Mouse (Mus musculus): ENCODE data around the gene Itk. TPM values are rescaled to one million over a fixed set of nuclear protein-coding genes. Genes with fewer than 3 reads are reported as not detected.

Itk gene
- polyA plus RNA-seq, 1 experiment from 2014 or later: 0.05 TPM

- 88% methylated on average over 23 of the region's 23 CpGs for WGBS
- Histone ChIP-seq H3K36me3 (ENCODE audit: control insufficient read depth, insufficient read depth, low read length) (no peaks in the 10 kb centered on the region), H3K4me2 (replicated peaks; ENCODE audit: low read depth) (no peak overlapping the region), H3K9me3 (ENCODE audit: control insufficient read depth, low read length) (no peaks in the 10 kb centered on the region), H3K9ac (ENCODE audit: low read length) (no peak overlapping the region), H3K4me3 (ENCODE audit: low read depth, low read length) (no peak overlapping the region), H3K27ac (replicated peaks) (no peak overlapping the region), H3K4me1 (replicated peaks; ENCODE audit: control insufficient read depth, insufficient read depth) (no peaks in the 10 kb centered on the region), H3K27me3 (ENCODE audit: control insufficient read depth, insufficient read depth, low read length) (no peaks in the 10 kb centered on the region)
- TF ChIP-seq EP300 (optimal IDR thresholded peaks at IDR 0.05): no peak
- DNase-seq (ENCODE audit: low spot score) (no peak), ATAC-seq (ENCODE audit: low FRiP score, low TSS enrichment) (no peak)
Measured at GRCm38 (mm10) chr11:46301579-46302248, 87.6 kb downstream of the Itk start.

- Histone ChIP-seq H3K4me3 (ENCODE audit: low read depth, low read length) (no peak overlapping the region), H3K9ac (ENCODE audit: low read length) (no peak overlapping the region), H3K4me2 (replicated peaks; ENCODE audit: low read depth) (no peak overlapping the region), H3K27ac (replicated peaks) (no peak overlapping the region), H3K36me3 (ENCODE audit: control insufficient read depth, insufficient read depth, low read length) (no peaks in the 10 kb centered on the region), H3K27me3 (ENCODE audit: control insufficient read depth, insufficient read depth, low read length) (no peaks in the 10 kb centered on the region), H3K9me3 (ENCODE audit: control insufficient read depth, low read length) (no peaks in the 10 kb centered on the region), H3K4me1 (replicated peaks; ENCODE audit: control insufficient read depth, insufficient read depth) (no peaks in the 10 kb centered on the region)
- 65% methylated on average over 6 of the region's 6 CpGs for WGBS
- no peak for DNase-seq (ENCODE audit: low spot score)
- no peak for TF ChIP-seq EP300 (optimal IDR thresholded peaks at IDR 0.05)
- no peak for TF ChIP-seq CTCF (IDR thresholded peaks at IDR 0.05; ENCODE audit: low read depth)
- no peak for ATAC-seq (ENCODE audit: low FRiP score, low TSS enrichment)
Measured at GRCm38 (mm10) chr11:46299901-46300300, 89.4 kb downstream of the Itk start.

- Histone ChIP-seq H3K4me3 (ENCODE audit: low read depth, low read length) (no peak overlapping the region), H3K27me3 (ENCODE audit: control insufficient read depth, insufficient read depth, low read length) (no peaks in the 10 kb centered on the region), H3K36me3 (ENCODE audit: control insufficient read depth, insufficient read depth, low read length) (no peaks in the 10 kb centered on the region), H3K4me2 (replicated peaks; ENCODE audit: low read depth) (no peak overlapping the region), H3K9ac (ENCODE audit: low read length) (no peak overlapping the region), H3K27ac (replicated peaks) (no peak overlapping the region), H3K4me1 (replicated peaks; ENCODE audit: control insufficient read depth, insufficient read depth) (no peaks in the 10 kb centered on the region), H3K9me3 (ENCODE audit: control insufficient read depth, low read length) (no peaks in the 10 kb centered on the region)
- 43% methylated on average over 13 of the region's 13 CpGs for WGBS
- DNase-seq (ENCODE audit: low spot score) (no peak), ATAC-seq (ENCODE audit: low FRiP score, low TSS enrichment) (no peak)
- no peak for TF ChIP-seq EP300 (optimal IDR thresholded peaks at IDR 0.05)
- no peak for TF ChIP-seq CTCF (IDR thresholded peaks at IDR 0.05; ENCODE audit: low read depth)
Measured at GRCm38 (mm10) chr11:46298889-46299785, 90.2 kb downstream of the Itk start.

GRCm38 (mm10) chr11:46294390-46294789, 94.9 kb downstream of the Itk start:
- Histone ChIP-seq H3K4me1 (replicated peaks; ENCODE audit: control insufficient read depth, insufficient read depth) (no peaks in the 10 kb centered on the region), H3K4me2 (replicated peaks; ENCODE audit: low read depth) (no peak overlapping the region), H3K9me3 (ENCODE audit: control insufficient read depth, low read length) (no peaks in the 10 kb centered on the region), H3K9ac (ENCODE audit: low read length) (no peak overlapping the region), H3K27ac (replicated peaks) (no peak overlapping the region), H3K4me3 (ENCODE audit: low read depth, low read length) (no peak overlapping the region), H3K36me3 (ENCODE audit: control insufficient read depth, insufficient read depth, low read length) (no peaks in the 10 kb centered on the region), H3K27me3 (ENCODE audit: control insufficient read depth, insufficient read depth, low read length) (no peaks in the 10 kb centered on the region)
- WGBS: 81% methylated on average over 11 of the region's 11 CpGs
- TF ChIP-seq EP300 (optimal IDR thresholded peaks at IDR 0.05): no peak
- TF ChIP-seq CTCF (IDR thresholded peaks at IDR 0.05; ENCODE audit: low read depth): no peak
- DNase-seq (ENCODE audit: low spot score) (no peak), ATAC-seq (ENCODE audit: low FRiP score, low TSS enrichment) (no peak)

GRCm38 (mm10) chr11:46293491-46293890, 95.8 kb downstream of the Itk start:
- H3K36me3 ChIP-seq (ENCODE audit: control insufficient read depth, insufficient read depth, low read length): no peaks in the 10 kb centered on the region
- no peaks in the 10 kb centered on the region for H3K4me1 ChIP-seq (replicated peaks; ENCODE audit: control insufficient read depth, insufficient read depth)
- 91% methylated on average over 5 of the region's 5 CpGs for whole genome bisulfite sequencing
- DNase-seq (ENCODE audit: low spot score) (no peak), ATAC-seq (ENCODE audit: low FRiP score, low TSS enrichment) (no peak)
- H3K4me3 ChIP-seq (ENCODE audit: low read depth, low read length): no peak overlapping the region
- H3K9ac ChIP-seq (ENCODE audit: low read length): no peak overlapping the region
- no peaks in the 10 kb centered on the region for H3K9me3 ChIP-seq (ENCODE audit: control insufficient read depth, low read length)
- no peak overlapping the region for H3K4me2 ChIP-seq (replicated peaks; ENCODE audit: low read depth)
- H3K27me3 ChIP-seq (ENCODE audit: control insufficient read depth, insufficient read depth, low read length): no peaks in the 10 kb centered on the region
- TF ChIP-seq EP300 (optimal IDR thresholded peaks at IDR 0.05) (no peak), CTCF (IDR thresholded peaks at IDR 0.05; ENCODE audit: low read depth) (no peak)
- no peak overlapping the region for H3K27ac ChIP-seq (replicated peaks)

- no peaks in the 10 kb centered on the region for H3K36me3 ChIP-seq (ENCODE audit: control insufficient read depth, insufficient read depth, low read length)
- H3K9ac ChIP-seq (ENCODE audit: low read length): no peak overlapping the region
- H3K9me3 ChIP-seq (ENCODE audit: control insufficient read depth, low read length): no peaks in the 10 kb centered on the region
- WGBS: 20% methylated on average over 10 of the region's 10 CpGs
- H3K4me2 ChIP-seq (replicated peaks; ENCODE audit: low read depth): no peak overlapping the region
- H3K27me3 ChIP-seq (ENCODE audit: control insufficient read depth, insufficient read depth, low read length): no peaks in the 10 kb centered on the region
- no peak overlapping the region for H3K4me3 ChIP-seq (ENCODE audit: low read depth, low read length)
- H3K4me1 ChIP-seq (replicated peaks; ENCODE audit: control insufficient read depth, insufficient read depth): no peaks in the 10 kb centered on the region
- H3K27ac ChIP-seq (replicated peaks): no peak overlapping the region
- ATAC-seq (ENCODE audit: low FRiP score, low TSS enrichment) (0 out of 2 replicates have a peak, but pooled peaks have one; percentile 63), DNase-seq (ENCODE audit: low spot score) (no peak)
- TF ChIP-seq CTCF (IDR thresholded peaks at IDR 0.05; ENCODE audit: low read depth) (peak; percentile 26; the same call in 1 of the 2 replicates), EP300 (optimal IDR thresholded peaks at IDR 0.05) (no peak)
Measured at GRCm38 (mm10) chr11:46290988-46291405, 98.3 kb downstream of the Itk start.

Measured in stomach, postnatal 0 days (tissue).